Mouse (Mus musculus) central nervous system, embryonic 14 days (tissue): ENCODE results near the gene Ndufa5. TPM values are rescaled to one million over a fixed set of nuclear protein-coding genes. Genes with fewer than 3 reads are reported as not detected.

Experiments used
- polyA plus RNA-seq: library from polyadenylated mRNA; depleted of rRNA; stranded (reverse); fragments of >200 nt; gene quantifications from 2 replicates; pipeline ENCODE4 v1.2.3, GENCODE M21; 2012; rRNA removed

The Ndufa5 gene
- 49.8 and 53.8 TPM in 2 replicates for polyA plus RNA-seq

GRCm38 (mm10) chr6:24527155-24528063 is at the start of gene Ndufa5:
Gene Ndufa5, minus strand, starts transcription at chr6:24528013.

GRCm38 (mm10) chr6:24528064-24528243 is 141 bp upstream of the Ndufa5 start, which contains the start of gene Asb15:
Gene Asb15, plus strand, starts transcription at chr6:24528144.

GRCm38 (mm10) chr6:24514552-24515284 is 13.1 kb downstream of the Ndufa5 start, which contains the start of gene Iqub:
Gene Iqub, minus strand, starts transcription at chr6:24515067.

Other genes with a start within 250 kb of the Ndufa5 start
- 0.95 and 1.3 TPM in 2 replicates for gene Iqub, start 12.9 kb downstream of the Ndufa5 start, polyA plus RNA-seq
- gene Asb15, start 131 bp upstream of the Ndufa5 start, polyA plus RNA-seq = 0.04 and 0.05 TPM in 2 replicates
- 0.53 TPM in 1 of 2 replicates, not detected in the other for gene Lmod2, start 69.7 kb upstream of the Ndufa5 start, polyA plus RNA-seq
- 27.5 and 27.9 TPM in 2 replicates for gene Wasl, start 137.0 kb upstream of the Ndufa5 start, polyA plus RNA-seq
- gene Hyal6, start 205.2 kb upstream of the Ndufa5 start, polyA plus RNA-seq = not detected in 2 replicates
- not detected in 2 replicates for gene Hyal4, start 220.3 kb upstream of the Ndufa5 start, polyA plus RNA-seq